Mouse (Mus musculus): ENCODE results near the gene Heatr5b. TPM values are rescaled to one million over a fixed set of nuclear protein-coding genes. Genes with fewer than 3 reads are reported as not detected.

The Heatr5b gene
- polyA plus RNA-seq, 1 experiment from 2014 or later: 7.2 TPM

DNA sequence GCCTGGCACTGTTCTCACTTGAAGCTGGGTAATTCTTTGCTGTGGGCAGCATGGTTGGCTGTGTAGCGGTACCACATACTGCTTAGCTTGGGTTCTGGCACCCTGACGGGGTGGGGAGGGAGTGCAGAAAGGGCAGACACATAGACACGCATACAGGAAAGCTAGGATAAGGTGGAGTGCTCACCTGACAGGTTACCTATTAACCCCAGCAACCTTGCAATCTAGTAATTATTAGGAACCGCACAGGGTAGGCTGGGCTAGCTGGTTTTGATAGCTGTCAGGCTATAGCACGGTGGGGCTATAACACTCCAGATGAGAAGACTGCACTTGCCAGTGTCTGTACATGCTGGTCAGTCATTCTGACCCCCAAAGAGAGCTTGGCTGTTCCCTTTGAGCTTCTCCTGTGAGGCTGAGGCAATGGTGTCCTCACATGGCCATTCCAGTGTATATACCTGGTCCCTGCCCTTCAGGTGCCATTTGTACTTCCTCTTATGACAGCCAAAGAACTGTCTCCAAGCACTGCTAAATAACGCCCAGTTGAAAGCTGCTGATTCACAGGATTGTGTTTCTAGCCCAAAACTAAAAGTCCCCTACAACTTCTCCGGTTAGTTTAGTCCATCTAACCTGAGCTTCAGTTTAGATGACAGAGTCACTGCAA, 7.2 kb upstream of the Heatr5b start:
- no peaks in the 10 kb centered on the region for H3K4me1 ChIP-seq (replicated peaks; ENCODE audit: insufficient read depth, low read length)
- DNase-seq (ENCODE audit: low spot score) (no peak), ATAC-seq (replicated peaks; ENCODE audit: low FRiP score, low read depth) (no peak)
- no peaks in the 10 kb centered on the region for H3K9me3 ChIP-seq (replicated peaks; ENCODE audit: low read length)
- TF ChIP-seq CTCF (IDR thresholded peaks at IDR 0.05; ENCODE audit: low read depth): no peak
- H3K4me2 ChIP-seq (ENCODE audit: low read length): no peak overlapping the region
- no peak overlapping the region for H3K9ac ChIP-seq (ENCODE audit: low read depth, low read length)
- H3K27ac ChIP-seq: no peak overlapping the region
- H3K36me3 ChIP-seq (ENCODE audit: insufficient read depth, low read length): peaks cover 50% of the 10 kb centered on the region
- H3K4me3 ChIP-seq (replicated peaks; ENCODE audit: low read depth, low read length): no peak overlapping the region
- 83% methylated on average over 7 of the region's 7 CpGs for WGBS
- H3K27me3 ChIP-seq (ENCODE audit: insufficient read depth, low read length): no peaks in the 10 kb centered on the region

DNA sequence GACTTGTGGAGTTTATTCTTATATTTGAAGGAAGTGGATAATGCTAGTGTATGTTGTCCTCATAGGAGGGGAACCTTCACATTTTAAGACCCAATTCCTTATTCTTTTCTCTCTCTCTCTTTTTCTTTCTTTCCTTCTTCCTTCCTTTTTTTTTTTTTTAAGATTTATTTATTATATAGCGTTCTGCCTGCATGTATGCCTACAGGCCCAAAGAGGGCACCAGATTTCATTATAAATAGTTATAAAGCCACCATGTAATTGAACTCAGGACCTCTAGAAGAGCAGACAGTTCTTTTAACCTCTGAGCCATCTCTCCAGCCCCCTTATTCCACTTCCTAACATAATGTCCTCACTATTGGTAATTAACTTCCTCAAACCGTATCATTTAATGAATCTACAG, 892 bp upstream of the Heatr5b start:
- H3K36me3 ChIP-seq (ENCODE audit: insufficient read depth, low read length): peaks cover 10% of the 10 kb centered on the region; the same call in 1 of the 2 replicates
- no peak; the same call in 1 of the 2 replicates for TF ChIP-seq CTCF (IDR thresholded peaks at IDR 0.05; ENCODE audit: low read depth)
- H3K4me3 ChIP-seq (replicated peaks; ENCODE audit: low read depth, low read length): peak overlapping the region; percentile 82
- H3K27me3 ChIP-seq (ENCODE audit: insufficient read depth, low read length): no peaks in the 10 kb centered on the region
- H3K27ac ChIP-seq: peak overlapping the region; percentile 73
- H3K9me3 ChIP-seq (replicated peaks; ENCODE audit: low read length): no peaks in the 10 kb centered on the region
- peak overlapping the region; percentile 68 for H3K4me2 ChIP-seq (ENCODE audit: low read length)
- H3K4me1 ChIP-seq (replicated peaks; ENCODE audit: insufficient read depth, low read length): no peaks in the 10 kb centered on the region; the same call in 1 of the 2 replicates
- DNase-seq (ENCODE audit: low spot score): peak; percentile 19
- H3K9ac ChIP-seq (ENCODE audit: low read depth, low read length): peak overlapping the region; percentile 63; the same call in 1 of the 2 replicates
- ATAC-seq (replicated peaks; ENCODE audit: low FRiP score, low read depth): no peak
- WGBS: 17% methylated on average over 2 of the region's 2 CpGs

DNA sequence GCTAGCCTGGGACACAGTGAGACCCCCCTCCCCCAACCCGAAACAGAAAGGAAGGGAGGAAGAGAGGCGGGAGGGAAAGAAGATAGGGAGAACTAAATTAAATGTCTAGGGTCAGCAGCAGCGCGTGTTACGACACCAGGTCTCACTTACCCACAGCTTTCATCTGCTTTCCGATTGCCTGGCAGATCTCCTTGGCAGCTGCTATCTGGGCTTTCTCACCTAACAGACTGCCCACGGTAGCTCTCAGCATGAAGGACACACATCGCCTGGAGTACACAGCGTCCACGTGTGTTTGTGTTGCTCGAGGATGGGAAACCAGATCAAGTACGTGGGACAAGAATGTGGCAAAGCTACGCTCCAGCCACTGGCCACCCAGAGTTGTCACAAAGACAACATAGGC, 10.8 kb downstream of the Heatr5b start:
- TF ChIP-seq CTCF (IDR thresholded peaks at IDR 0.05; ENCODE audit: low read depth): no peak
- Histone ChIP-seq H3K4me3 (replicated peaks; ENCODE audit: low read depth, low read length) (no peak overlapping the region), H3K36me3 (ENCODE audit: insufficient read depth, low read length) (peaks cover 36% of the 10 kb centered on the region), H3K9me3 (replicated peaks; ENCODE audit: low read length) (no peaks in the 10 kb centered on the region), H3K4me2 (ENCODE audit: low read length) (no peak overlapping the region), H3K27me3 (ENCODE audit: insufficient read depth, low read length) (no peaks in the 10 kb centered on the region), H3K27ac (no peak overlapping the region), H3K4me1 (replicated peaks; ENCODE audit: insufficient read depth, low read length) (no peaks in the 10 kb centered on the region), H3K9ac (ENCODE audit: low read depth, low read length) (no peak overlapping the region)
- WGBS: 75% methylated on average over 13 of the region's 13 CpGs
- DNase-seq (ENCODE audit: low spot score) (no peak), ATAC-seq (replicated peaks; ENCODE audit: low FRiP score, low read depth) (no peak)

DNA sequence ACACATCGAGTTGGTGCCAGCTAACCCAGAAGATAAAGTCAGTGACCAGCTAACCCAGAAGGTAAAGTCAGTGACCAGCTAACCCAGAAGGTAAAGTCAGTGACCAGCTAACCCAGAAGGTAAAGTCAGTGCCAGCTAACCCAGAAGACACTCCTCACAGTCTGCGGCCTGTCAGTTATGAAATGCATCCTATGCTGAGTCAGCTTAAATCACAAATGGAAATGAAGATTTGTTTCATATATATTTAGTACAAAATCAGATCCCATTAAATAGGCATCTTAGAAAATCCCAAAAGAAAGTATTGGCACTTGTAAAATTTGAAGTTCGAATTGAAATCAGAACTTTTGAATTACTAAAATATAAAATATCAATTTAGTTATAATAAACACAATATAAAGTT, 25.6 kb downstream of the Heatr5b start:
- no peak for TF ChIP-seq CTCF (IDR thresholded peaks at IDR 0.05; ENCODE audit: low read depth)
- no peak for ATAC-seq (replicated peaks; ENCODE audit: low FRiP score, low read depth)
- H3K9ac ChIP-seq (ENCODE audit: low read depth, low read length): no peak overlapping the region
- DNase-seq (ENCODE audit: low spot score): no peak
- no peak overlapping the region for H3K4me3 ChIP-seq (replicated peaks; ENCODE audit: low read depth, low read length)
- H3K36me3 ChIP-seq (ENCODE audit: insufficient read depth, low read length): peaks cover 28% of the 10 kb centered on the region
- H3K4me1 ChIP-seq (replicated peaks; ENCODE audit: insufficient read depth, low read length): no peaks in the 10 kb centered on the region
- H3K9me3 ChIP-seq (replicated peaks; ENCODE audit: low read length): no peaks in the 10 kb centered on the region
- no peak overlapping the region for H3K4me2 ChIP-seq (ENCODE audit: low read length)
- H3K27ac ChIP-seq: no peak overlapping the region
- 94% methylated on average over 3 of the region's 3 CpGs for WGBS
- no peaks in the 10 kb centered on the region for H3K27me3 ChIP-seq (ENCODE audit: insufficient read depth, low read length)

DNA sequence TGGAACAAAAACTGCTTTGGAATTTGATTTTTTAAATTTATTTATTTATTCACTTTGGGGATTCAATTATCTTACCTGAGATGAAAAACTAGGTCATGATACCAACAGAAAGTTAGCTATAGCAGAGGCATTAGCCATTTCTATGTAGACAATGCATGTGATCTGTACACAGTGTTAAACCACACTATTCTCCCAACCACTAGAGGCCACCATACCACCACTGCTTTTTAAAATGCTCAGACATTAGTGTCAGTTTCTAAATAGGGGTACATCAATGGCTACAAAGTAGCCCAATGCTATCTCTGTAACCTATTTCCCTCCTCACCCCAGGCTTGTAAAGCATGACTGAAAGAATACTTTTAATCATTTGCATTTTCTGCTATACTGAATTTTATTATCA, 26.1 kb downstream of the Heatr5b start:
- Histone ChIP-seq H3K9me3 (replicated peaks; ENCODE audit: low read length) (no peaks in the 10 kb centered on the region), H3K27me3 (ENCODE audit: insufficient read depth, low read length) (no peaks in the 10 kb centered on the region), H3K4me3 (replicated peaks; ENCODE audit: low read depth, low read length) (no peak overlapping the region), H3K36me3 (ENCODE audit: insufficient read depth, low read length) (peaks cover 27% of the 10 kb centered on the region), H3K9ac (ENCODE audit: low read depth, low read length) (no peak overlapping the region), H3K27ac (no peak overlapping the region), H3K4me2 (ENCODE audit: low read length) (no peak overlapping the region), H3K4me1 (replicated peaks; ENCODE audit: insufficient read depth, low read length) (no peaks in the 10 kb centered on the region)
- ATAC-seq (replicated peaks; ENCODE audit: low FRiP score, low read depth): no peak
- peak; percentile 36 for DNase-seq (ENCODE audit: low spot score)
- peak; percentile 69 for TF ChIP-seq CTCF (IDR thresholded peaks at IDR 0.05; ENCODE audit: low read depth)

DNA sequence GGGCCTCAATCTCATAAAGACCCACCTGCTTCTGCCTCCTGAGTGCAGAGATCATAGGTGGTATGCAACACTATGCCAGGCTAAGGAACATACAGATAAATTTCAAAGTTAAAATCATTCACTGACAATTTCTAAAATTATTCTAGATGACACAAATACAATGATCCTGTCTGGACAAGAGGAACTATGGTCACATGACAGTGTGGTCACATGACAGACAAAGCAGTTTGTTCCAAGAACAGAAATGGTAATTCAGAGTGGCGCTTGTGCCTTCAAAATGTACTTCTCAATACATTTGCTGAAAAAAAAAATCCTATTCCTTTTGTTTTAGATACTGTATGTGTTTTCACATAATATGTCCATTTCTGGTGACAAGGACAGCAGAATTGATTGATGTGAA, 37.9 kb downstream of the Heatr5b start:
- Histone ChIP-seq H3K4me3 (replicated peaks; ENCODE audit: low read depth, low read length) (no peak overlapping the region), H3K9me3 (replicated peaks; ENCODE audit: low read length) (no peaks in the 10 kb centered on the region), H3K27me3 (ENCODE audit: insufficient read depth, low read length) (no peaks in the 10 kb centered on the region), H3K36me3 (ENCODE audit: insufficient read depth, low read length) (peaks cover 33% of the 10 kb centered on the region), H3K4me2 (ENCODE audit: low read length) (no peak overlapping the region), H3K4me1 (replicated peaks; ENCODE audit: insufficient read depth, low read length) (no peaks in the 10 kb centered on the region), H3K27ac (no peak overlapping the region), H3K9ac (ENCODE audit: low read depth, low read length) (no peak overlapping the region)
- ATAC-seq (replicated peaks; ENCODE audit: low FRiP score, low read depth) (no peak), DNase-seq (ENCODE audit: low spot score) (no peak)
- TF ChIP-seq CTCF (IDR thresholded peaks at IDR 0.05; ENCODE audit: low read depth): no peak
- WGBS: 95% methylated on average over 1 of the region's 1 CpGs

DNA sequence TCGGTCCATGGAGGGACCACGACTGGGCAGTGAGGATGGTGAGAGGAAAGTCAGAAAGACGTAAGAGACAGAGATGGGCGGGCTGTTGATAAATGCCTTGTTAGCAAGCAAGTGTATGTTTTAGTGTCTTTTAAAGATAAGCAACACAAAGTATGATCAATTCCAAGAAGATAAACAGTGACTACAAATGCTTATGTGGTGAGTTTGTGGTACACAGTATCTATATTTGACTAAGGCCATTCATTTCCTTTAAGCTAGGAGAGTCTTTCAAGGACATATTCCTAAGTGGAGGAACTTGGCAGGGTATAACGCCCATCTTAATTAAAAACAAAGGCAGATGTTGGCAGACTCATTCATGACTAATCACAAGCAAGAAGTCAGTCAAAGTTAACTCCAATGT, 40.8 kb downstream of the Heatr5b start:
- Histone ChIP-seq H3K27ac (no peak overlapping the region), H3K9me3 (replicated peaks; ENCODE audit: low read length) (no peaks in the 10 kb centered on the region), H3K4me1 (replicated peaks; ENCODE audit: insufficient read depth, low read length) (no peaks in the 10 kb centered on the region), H3K4me3 (replicated peaks; ENCODE audit: low read depth, low read length) (no peak overlapping the region), H3K27me3 (ENCODE audit: insufficient read depth, low read length) (no peaks in the 10 kb centered on the region), H3K36me3 (ENCODE audit: insufficient read depth, low read length) (peaks cover 33% of the 10 kb centered on the region), H3K4me2 (ENCODE audit: low read length) (no peak overlapping the region), H3K9ac (ENCODE audit: low read depth, low read length) (no peak overlapping the region)
- 93% methylated on average over 5 of the region's 5 CpGs for WGBS
- no peak for TF ChIP-seq CTCF (IDR thresholded peaks at IDR 0.05; ENCODE audit: low read depth)
- DNase-seq (ENCODE audit: low spot score): no peak
- no peak for ATAC-seq (replicated peaks; ENCODE audit: low FRiP score, low read depth)
